Mouse (Mus musculus): ENCODE results near the gene Chrdl2. TPM values are rescaled to one million over a fixed set of nuclear protein-coding genes. Genes with fewer than 3 reads are reported as not detected.
A peak's percentile ranks its signal among the peaks of the same experiment; 100 is the strongest.
"Not testable (repeated sequence)": the region's sequence is repeated elsewhere in the genome, so short reads cannot be mapped to it uniquely, and the experiment has no call there.

Gene Chrdl2
- polyA plus RNA-seq, 1 experiment from 2014 or later = 0.11 TPM

GRCm38 (mm10) chr7:99972912-99973311 is 33.1 kb upstream of the Chrdl2 start:
- H3K36me3 ChIP-seq; H3K27me3 ChIP-seq (replicated peaks); H3K9me3 ChIP-seq (replicated peaks); H3K27ac ChIP-seq (ENCODE audit: poor library complexity, severe bottlenecking); H3K4me3 ChIP-seq; ATAC-seq (ENCODE audit: insufficient number of reproducible peaks, low FRiP score); H3K4me2 ChIP-seq; H3K9ac ChIP-seq: not testable (repeated sequence)
- H3K4me1 ChIP-seq (replicated peaks) = peaks cover 27% of the 10 kb centered on the region
- 79% methylated on average over 3 of the region's 3 CpGs for WGBS

DNA sequence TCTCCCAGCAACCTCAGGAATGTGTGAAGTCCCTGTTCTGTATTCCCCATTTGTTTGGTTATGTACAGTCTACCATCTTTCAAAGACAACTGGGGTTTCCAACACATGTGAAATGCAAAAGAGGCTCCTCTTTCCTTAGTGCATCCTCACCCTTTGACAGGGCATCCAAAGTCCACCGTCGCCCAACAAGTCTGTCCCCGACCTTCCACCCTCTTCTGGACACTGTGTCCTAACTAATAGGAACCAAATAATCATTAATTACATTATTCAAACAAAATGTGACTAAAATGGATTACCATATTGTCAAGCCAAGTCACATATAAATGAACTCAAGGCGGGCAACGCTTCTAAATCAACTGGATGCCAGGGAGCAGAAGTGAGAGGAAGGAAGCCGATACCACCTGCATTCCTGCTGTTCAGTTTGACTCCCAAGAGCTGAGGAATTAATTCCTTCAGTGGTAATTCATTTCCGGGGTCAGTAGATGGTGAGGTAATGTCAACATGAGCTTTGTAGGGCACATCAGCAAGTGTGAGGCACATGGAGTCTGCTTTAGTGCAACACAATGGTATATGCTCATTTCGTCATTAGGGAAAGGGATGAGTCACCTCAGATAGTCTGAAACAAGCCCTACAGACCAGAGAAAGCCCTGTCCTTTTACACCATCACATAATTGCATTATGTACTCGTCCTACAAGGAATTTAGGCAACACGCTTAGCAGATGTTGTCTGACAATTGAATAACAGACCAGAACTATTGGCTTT is 31.6 kb upstream of the Chrdl2 start:
- Histone ChIP-seq H3K9ac (no peak overlapping the region), H3K9me3 (replicated peaks) (no peaks in the 10 kb centered on the region; the same call in 1 of the 2 replicates), H3K4me3 (no peak overlapping the region), H3K27me3 (replicated peaks) (no peaks in the 10 kb centered on the region), H3K4me2 (no peak overlapping the region), H3K27ac (ENCODE audit: poor library complexity, severe bottlenecking) (no peak overlapping the region), H3K36me3 (no peaks in the 10 kb centered on the region), H3K4me1 (replicated peaks) (peaks cover 32% of the 10 kb centered on the region)
- ATAC-seq (ENCODE audit: insufficient number of reproducible peaks, low FRiP score) = no peak
- 77% methylated on average over 10 of the region's 10 CpGs for WGBS

GRCm38 (mm10) chr7:99975819-99976575 is 30.0 kb upstream of the Chrdl2 start:
- 94% methylated on average over 5 of the region's 5 CpGs for whole genome bisulfite sequencing
- H3K9me3 ChIP-seq (replicated peaks) = no peaks in the 10 kb centered on the region; the same call in 1 of the 2 replicates
- no peak overlapping the region for H3K4me3 ChIP-seq
- no peak overlapping the region for H3K9ac ChIP-seq
- H3K4me1 ChIP-seq (replicated peaks) = peaks cover 33% of the 10 kb centered on the region
- no peak overlapping the region for H3K27ac ChIP-seq (ENCODE audit: poor library complexity, severe bottlenecking)
- no peaks in the 10 kb centered on the region for H3K27me3 ChIP-seq (replicated peaks)
- ATAC-seq (ENCODE audit: insufficient number of reproducible peaks, low FRiP score) = no peak
- no peak overlapping the region for H3K4me2 ChIP-seq
- no peaks in the 10 kb centered on the region for H3K36me3 ChIP-seq

DNA sequence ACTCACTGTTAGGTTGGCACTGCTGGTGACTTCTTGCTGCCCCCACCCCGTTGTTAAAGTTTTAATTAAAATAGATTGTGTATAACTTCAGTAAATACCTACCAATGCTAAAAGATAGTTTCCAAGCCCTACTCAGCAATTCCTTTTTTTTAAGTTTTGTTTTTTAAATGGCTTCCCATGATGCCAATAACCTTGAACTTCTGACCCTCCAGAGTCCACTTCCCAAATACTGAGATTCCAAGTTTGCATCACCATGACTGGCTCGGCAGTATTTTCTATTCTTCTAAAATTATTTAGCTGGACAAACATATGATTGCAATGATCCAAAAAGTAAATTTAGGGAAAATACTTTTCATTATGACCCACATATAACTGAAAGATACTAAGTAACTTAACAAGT is 27.9 kb upstream of the Chrdl2 start:
- peaks cover 33% of the 10 kb centered on the region for H3K4me1 ChIP-seq (replicated peaks)
- no peak overlapping the region for H3K4me2 ChIP-seq
- H3K27me3 ChIP-seq (replicated peaks) = no peaks in the 10 kb centered on the region
- H3K4me3 ChIP-seq = no peak overlapping the region
- H3K9ac ChIP-seq = no peak overlapping the region
- 87% methylated on average over 2 of the region's 2 CpGs for WGBS
- ATAC-seq (ENCODE audit: insufficient number of reproducible peaks, low FRiP score) = no peak
- H3K36me3 ChIP-seq = no peaks in the 10 kb centered on the region
- no peaks in the 10 kb centered on the region; the same call in 1 of the 2 replicates for H3K9me3 ChIP-seq (replicated peaks)
- no peak overlapping the region for H3K27ac ChIP-seq (ENCODE audit: poor library complexity, severe bottlenecking)

- Histone ChIP-seq H3K4me2 (peak overlapping the region; percentile 78), H3K9me3 (replicated peaks) (no peaks in the 10 kb centered on the region; the same call in 1 of the 2 replicates), H3K4me1 (replicated peaks) (peaks cover 24% of the 10 kb centered on the region), H3K36me3 (no peaks in the 10 kb centered on the region), H3K27me3 (replicated peaks) (no peaks in the 10 kb centered on the region), H3K27ac (ENCODE audit: poor library complexity, severe bottlenecking) (peak overlapping the region; percentile 94; the same call in 1 of the 2 replicates), H3K9ac (peak overlapping the region; percentile 94), H3K4me3 (peak overlapping the region; percentile 94)
- no peak for ATAC-seq (ENCODE audit: insufficient number of reproducible peaks, low FRiP score)
- WGBS = 5% methylated on average over 6 of the region's 6 CpGs
Observed at GRCm38 (mm10) chr7:99979081-99979480, 26.9 kb upstream of the Chrdl2 start.

- Histone ChIP-seq H3K9ac (peak overlapping the region; percentile 94), H3K36me3 (no peaks in the 10 kb centered on the region), H3K4me1 (replicated peaks) (peaks cover 19% of the 10 kb centered on the region), H3K4me3 (peak overlapping the region; percentile 94), H3K4me2 (peak overlapping the region; percentile 78), H3K27me3 (replicated peaks) (no peaks in the 10 kb centered on the region), H3K27ac (ENCODE audit: poor library complexity, severe bottlenecking) (peak overlapping the region; percentile 94), H3K9me3 (replicated peaks) (no peaks in the 10 kb centered on the region; the same call in 1 of the 2 replicates)
- WGBS = 5% methylated on average over 51 of the region's 51 CpGs
- ATAC-seq (ENCODE audit: insufficient number of reproducible peaks, low FRiP score) = peak; percentile 84
Observed at GRCm38 (mm10) chr7:99979546-99980131, 26.3 kb upstream of the Chrdl2 start.

DNA sequence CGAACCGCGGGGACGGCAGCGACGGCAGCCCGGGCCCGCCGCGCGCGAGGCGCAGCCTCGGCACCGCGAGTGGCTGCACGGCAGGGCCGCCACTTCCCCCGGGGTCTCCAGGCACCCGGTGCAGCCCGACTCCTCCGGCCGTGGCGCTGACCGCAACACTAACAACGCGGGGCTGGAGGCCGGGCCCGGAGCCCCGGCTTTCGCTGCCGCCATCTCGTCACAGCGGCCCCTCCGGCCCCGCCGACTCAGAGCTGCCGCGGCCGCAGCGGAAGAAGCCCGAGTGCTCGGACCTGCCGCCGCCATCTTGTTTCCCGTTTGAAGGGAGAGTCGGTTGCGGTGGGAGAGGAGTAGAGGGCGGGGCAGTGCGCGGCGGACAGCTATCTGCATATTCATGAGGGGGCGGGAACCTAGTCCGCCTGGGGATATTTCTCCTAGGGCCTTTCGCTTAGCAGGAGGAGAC is 25.8 kb upstream of the Chrdl2 start, which contains the start of gene Rnf169:
TSS of gene Rnf169 (minus strand) at position 317 of the 460 bp plus-strand sequence.
- peak within 1 kb of the TSS; percentile 94 for H3K9ac ChIP-seq
- peak within 1 kb of the TSS; percentile 94 for H3K27ac ChIP-seq (ENCODE audit: poor library complexity, severe bottlenecking)
- no peaks in the 10 kb centered on the region for H3K36me3 ChIP-seq
- peak; percentile 94 for ATAC-seq (ENCODE audit: insufficient number of reproducible peaks, low FRiP score)
- H3K9me3 ChIP-seq (replicated peaks) = no peaks in the 10 kb centered on the region; the same call in 1 of the 2 replicates
- H3K4me3 ChIP-seq = peak within 1 kb of the TSS; percentile 94
- WGBS = under 1% methylated on average over 47 of the region's 55 CpGs
- H3K4me2 ChIP-seq = peak within 1 kb of the TSS; percentile 78
- H3K27me3 ChIP-seq (replicated peaks) = no peaks in the 10 kb centered on the region
- H3K4me1 ChIP-seq (replicated peaks) = peaks cover 18% of the 10 kb centered on the region

DNA sequence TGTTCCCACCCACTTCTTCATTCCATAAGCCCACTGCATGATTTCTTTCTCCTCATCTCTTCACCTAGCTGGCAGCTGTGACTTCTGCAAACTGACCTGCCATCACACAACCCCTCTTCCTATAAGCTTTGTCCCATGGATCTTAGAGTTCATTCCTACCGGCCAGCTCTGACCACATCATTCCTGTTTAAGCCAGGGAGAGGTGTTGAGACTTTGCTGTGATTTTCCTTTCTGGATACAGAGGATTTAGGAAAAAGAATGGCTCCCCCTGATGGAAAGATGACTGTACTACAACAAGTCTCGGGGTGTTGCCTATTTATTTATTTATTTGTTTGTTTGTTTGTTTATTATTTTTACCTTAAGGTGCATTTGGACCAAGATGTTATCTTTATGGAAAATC is 24.7 kb upstream of the Chrdl2 start:
- H3K27ac ChIP-seq (ENCODE audit: poor library complexity, severe bottlenecking) = no peak overlapping the region
- H3K4me2 ChIP-seq = no peak overlapping the region

GRCm38 (mm10) chr7:99982256-99983242 is 23.4 kb upstream of the Chrdl2 start:
- no peak overlapping the region for H3K27ac ChIP-seq (ENCODE audit: poor library complexity, severe bottlenecking)
- no peaks in the 10 kb centered on the region for H3K36me3 ChIP-seq
- 0 out of 2 replicates have a peak, but pooled peaks cover 3% of the 10 kb centered on the region for H3K27me3 ChIP-seq (replicated peaks)
- WGBS = 79% methylated on average over 13 of the region's 13 CpGs
- H3K9ac ChIP-seq = no peak overlapping the region
- ATAC-seq (ENCODE audit: insufficient number of reproducible peaks, low FRiP score) = no peak
- no peaks in the 10 kb centered on the region for H3K9me3 ChIP-seq (replicated peaks)
- no peak overlapping the region for H3K4me3 ChIP-seq
- no peak overlapping the region for H3K4me2 ChIP-seq
- peaks cover 9% of the 10 kb centered on the region for H3K4me1 ChIP-seq (replicated peaks)

More for the DNA sequence above, 24.7 kb upstream of the Chrdl2 start:
- H3K36me3 ChIP-seq = no peaks in the 10 kb centered on the region
- no peaks in the 10 kb centered on the region for H3K27me3 ChIP-seq (replicated peaks)
- H3K9me3 ChIP-seq (replicated peaks) = no peaks in the 10 kb centered on the region; the same call in 1 of the 2 replicates
- H3K4me3 ChIP-seq = no peak overlapping the region
- H3K4me1 ChIP-seq (replicated peaks) = peaks cover 10% of the 10 kb centered on the region
- WGBS = 15% methylated on average over 2 of the region's 2 CpGs
- ATAC-seq (ENCODE audit: insufficient number of reproducible peaks, low FRiP score) = no peak
- no peak overlapping the region for H3K9ac ChIP-seq

GRCm38 (mm10) chr7:99988725-99989124 is 17.2 kb upstream of the Chrdl2 start:
- H3K36me3 ChIP-seq = no peaks in the 10 kb centered on the region
- H3K27ac ChIP-seq (ENCODE audit: poor library complexity, severe bottlenecking) = no peak overlapping the region
- 0 out of 2 replicates have a peak, but pooled peaks cover 3% of the 10 kb centered on the region for H3K27me3 ChIP-seq (replicated peaks)
- no peaks in the 10 kb centered on the region for H3K9me3 ChIP-seq (replicated peaks)
- WGBS = 5% methylated on average over 4 of the region's 4 CpGs
- H3K4me3 ChIP-seq = no peak overlapping the region
- no peak overlapping the region for H3K9ac ChIP-seq
- H3K4me1 ChIP-seq (replicated peaks) = 0 out of 2 replicates have a peak, but pooled peaks cover 2% of the 10 kb centered on the region
- ATAC-seq (ENCODE audit: insufficient number of reproducible peaks, low FRiP score) = no peak
- no peak overlapping the region for H3K4me2 ChIP-seq

Data from heart, embryonic 12.5 days (tissue).